Mouse (Mus musculus) liver, embryonic 11.5 days (tissue): ENCODE measurements at regions not wholly inside any gene's neighbourhood (a gene's known extent, or its start where the extent isn't known, plus 50 kb on each side); places are given as distances from the start of the nearest gene placed in this dataset.
A peak's percentile ranks its signal among the peaks of the same experiment; 100 is the strongest.

Experiments used
- ATAC-seq: fragments of 200-750 bp; cut with Nextera tagmentation; replicated peaks from 2 replicates; pipeline ENCODE4 v1.8.0; 2017; ENCODE audit warnings: moderate number of reproducible peaks, mild to moderate bottlenecking, moderate TSS enrichment, moderate library complexity; ENCODE audit not compliant: low FRiP score
- DNase-seq: peaks from one replicate; pipeline ENCODE4 v3.0.0-alpha.2; 2017; ENCODE audit warnings: low spot score
- H3K27ac ChIP-seq: fragments of 300-500 bp; sonication (generic); 2 replicates; pipeline ENCODE4 v1.5.1; 2014; ENCODE audit warnings: mild to moderate bottlenecking, low read depth, low read length, control low read depth
- H3K27me3 ChIP-seq: fragments of 300-500 bp; sonication (generic); replicated peaks from 2 replicates; pipeline ENCODE4 v1.6.1; 2014; ENCODE audit warnings: low read length, mixed read lengths; ENCODE audit not compliant: control insufficient read depth, insufficient read depth
- H3K36me3 ChIP-seq: fragments of 300-500 bp; sonication (generic); 2 replicates; pipeline ENCODE4 v1.6.1; 2014; ENCODE audit warnings: mild to moderate bottlenecking, low read length, moderate library complexity, mixed read lengths; ENCODE audit not compliant: control insufficient read depth, insufficient read depth
- H3K4me1 ChIP-seq: fragments of 300-500 bp; sonication (generic); replicated peaks from 2 replicates; pipeline ENCODE4 v1.6.1; 2014; ENCODE audit warnings: low read length, mixed read lengths; ENCODE audit not compliant: control insufficient read depth, insufficient read depth
- H3K4me2 ChIP-seq: fragments of 300-500 bp; sonication (generic); 2 replicates; pipeline ENCODE4 v1.6.1; 2014; ENCODE audit warnings: mild to moderate bottlenecking, control low read depth, moderate library complexity
- H3K4me3 ChIP-seq: fragments of 300-500 bp; sonication (generic); 2 replicates; pipeline ENCODE4 v1.5.1; 2014; ENCODE audit warnings: low read depth, low read length, control low read depth
- H3K9ac ChIP-seq: fragments of 300-500 bp; sonication (generic); 2 replicates; pipeline ENCODE4 v1.6.1; 2014; ENCODE audit warnings: low read depth, low read length, control low read depth
- H3K9me3 ChIP-seq: fragments of 300-500 bp; sonication (generic); 2 replicates; pipeline ENCODE4 v1.6.1; 2016; ENCODE audit warnings: low read length, inconsistent platforms, mixed read lengths; ENCODE audit not compliant: control insufficient read depth
- WGBS: fragments of 180-500 bp; shearing (Covaris S2); extraction: QIAGEN DNeasy Blood & Tissue Kit; methylation state at CpG from one replicate; pipeline ENCODE4 v1.1.7; 2014; 5-methylcytosine and 5-hydroxymethylcytosine counted together

DNA sequence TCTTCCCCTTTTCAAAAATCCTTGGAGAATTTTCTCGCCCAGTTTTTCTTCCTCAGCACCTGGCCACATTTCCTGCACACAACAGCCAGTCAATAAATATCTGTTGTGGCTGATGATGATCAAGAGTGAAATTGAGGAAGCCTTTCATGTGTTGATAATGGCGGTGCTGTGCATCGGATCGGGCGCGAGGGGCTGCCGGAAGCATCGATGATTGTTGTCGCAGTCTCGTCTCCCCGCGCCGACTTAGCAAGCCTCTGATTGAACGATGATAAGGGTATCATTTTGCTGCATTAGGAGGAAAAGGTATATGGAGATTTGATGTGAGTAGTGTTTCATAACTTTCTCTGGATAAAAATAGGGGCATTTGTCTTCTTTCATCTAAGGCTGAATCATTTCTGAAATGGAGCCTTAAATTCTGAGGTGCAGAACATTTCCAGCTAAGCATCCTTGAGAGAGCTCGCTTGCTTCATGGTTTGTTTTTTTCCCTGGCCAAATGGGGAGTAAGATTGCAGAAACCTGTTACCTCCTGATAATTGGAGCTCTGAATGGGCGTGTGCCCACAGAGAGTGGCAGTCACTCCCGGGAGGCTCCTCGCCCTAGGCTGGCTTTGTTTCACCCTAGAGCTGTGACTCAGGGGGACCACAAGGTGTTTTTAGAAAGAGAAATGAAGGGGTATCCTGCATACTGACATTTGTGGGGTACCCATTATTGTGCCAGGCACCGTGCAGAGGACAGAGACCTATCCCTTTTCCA lies 94.8 kb upstream of the Podxl start:
- no peak for DNase-seq
- H3K4me2 ChIP-seq, result peak overlapping the region; percentile 68
- peak overlapping the region; percentile 31 for H3K4me3 ChIP-seq
- H3K9me3 ChIP-seq, result no peaks in the 10 kb centered on the region
- H3K9ac ChIP-seq, result peak overlapping the region; percentile 45; the same call in 1 of the 2 replicates
- WGBS, result 53% methylated on average over 19 of the region's 19 CpGs
- H3K4me1 ChIP-seq, result peaks cover 20% of the 10 kb centered on the region
- peaks cover 4% of the 10 kb centered on the region; the same call in 1 of the 2 replicates for H3K27me3 ChIP-seq
- H3K27ac ChIP-seq, result peak overlapping the region; percentile 94
- ATAC-seq, result peak; percentile 90
- H3K36me3 ChIP-seq, result no peaks in the 10 kb centered on the region

DNA sequence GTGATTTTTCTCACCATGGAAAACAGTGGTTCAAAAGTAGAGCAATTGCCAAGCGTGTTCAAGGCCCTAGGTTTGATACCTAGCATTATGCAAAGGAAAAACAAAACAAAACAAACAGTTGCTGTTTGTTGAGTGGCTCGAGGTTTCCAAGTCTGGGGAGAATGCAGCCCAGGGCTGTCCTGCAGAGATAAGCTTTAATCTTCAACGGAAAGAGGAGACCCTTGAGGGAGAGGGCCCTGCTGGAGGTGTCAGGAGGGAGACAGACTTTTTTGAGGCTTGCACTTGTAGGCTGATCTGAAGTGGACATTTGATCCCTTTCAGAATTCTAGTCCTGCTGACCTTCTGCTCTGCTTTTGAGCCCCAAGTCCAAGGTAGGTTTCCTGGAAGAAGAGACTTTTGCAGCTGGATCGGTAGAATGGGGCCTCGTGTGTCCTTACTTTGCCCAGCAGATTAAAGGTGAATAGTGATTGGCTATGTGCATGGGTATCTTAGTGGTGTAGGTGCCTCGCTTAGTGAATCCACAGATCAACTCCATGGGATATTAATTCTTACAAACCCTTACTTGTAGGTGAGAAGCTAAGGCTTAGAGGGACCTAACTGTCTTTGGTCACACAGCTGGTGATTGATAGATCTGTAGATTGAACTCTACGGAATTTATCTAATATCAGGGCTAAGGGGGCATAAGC lies 87.2 kb upstream of the Podxl start:
- H3K4me2 ChIP-seq, result peak overlapping the region; percentile 63
- no peaks in the 10 kb centered on the region for H3K27me3 ChIP-seq
- DNase-seq, result no peak
- no peaks in the 10 kb centered on the region for H3K9me3 ChIP-seq
- H3K4me3 ChIP-seq, result peak overlapping the region; percentile 30
- peaks cover 18% of the 10 kb centered on the region for H3K4me1 ChIP-seq
- ATAC-seq, result peak; percentile 96
- H3K27ac ChIP-seq, result peak overlapping the region; percentile 85
- H3K36me3 ChIP-seq, result no peaks in the 10 kb centered on the region
- peak overlapping the region; percentile 55 for H3K9ac ChIP-seq
- WGBS, result 33% methylated on average over 7 of the region's 7 CpGs

DNA sequence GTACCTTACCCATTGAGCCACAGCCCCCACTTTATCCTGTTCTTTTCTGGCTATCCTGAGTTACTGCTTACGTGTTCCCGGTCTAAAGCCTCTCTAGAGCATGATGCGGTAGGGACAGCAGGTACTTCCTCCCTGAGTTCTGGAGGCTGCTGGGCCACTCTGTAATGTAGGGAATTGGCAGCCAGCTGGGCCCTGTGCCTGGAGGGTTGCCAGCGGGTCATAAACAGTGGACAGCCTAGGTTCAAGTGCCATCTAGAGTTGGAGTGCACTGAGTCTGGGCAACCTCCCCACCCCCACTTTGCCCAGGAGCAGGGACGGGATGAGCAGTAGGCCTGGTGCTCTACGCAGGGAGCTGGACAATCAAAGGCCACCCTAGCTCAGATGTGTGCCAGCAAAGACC lies 81.5 kb upstream of the Podxl start:
- no peak for ATAC-seq
- H3K4me1 ChIP-seq, result peaks cover 37% of the 10 kb centered on the region
- no peaks in the 10 kb centered on the region for H3K36me3 ChIP-seq
- no peak overlapping the region for H3K4me3 ChIP-seq
- H3K27ac ChIP-seq, result peak overlapping the region; percentile 73; the same call in 1 of the 2 replicates
- no peaks in the 10 kb centered on the region; the same call in 1 of the 2 replicates for H3K9me3 ChIP-seq
- WGBS, result 92% methylated on average over 6 of the region's 6 CpGs
- H3K27me3 ChIP-seq, result no peaks in the 10 kb centered on the region
- no peak overlapping the region for H3K4me2 ChIP-seq
- DNase-seq, result no peak
- no peak overlapping the region; the same call in 1 of the 2 replicates for H3K9ac ChIP-seq

DNA sequence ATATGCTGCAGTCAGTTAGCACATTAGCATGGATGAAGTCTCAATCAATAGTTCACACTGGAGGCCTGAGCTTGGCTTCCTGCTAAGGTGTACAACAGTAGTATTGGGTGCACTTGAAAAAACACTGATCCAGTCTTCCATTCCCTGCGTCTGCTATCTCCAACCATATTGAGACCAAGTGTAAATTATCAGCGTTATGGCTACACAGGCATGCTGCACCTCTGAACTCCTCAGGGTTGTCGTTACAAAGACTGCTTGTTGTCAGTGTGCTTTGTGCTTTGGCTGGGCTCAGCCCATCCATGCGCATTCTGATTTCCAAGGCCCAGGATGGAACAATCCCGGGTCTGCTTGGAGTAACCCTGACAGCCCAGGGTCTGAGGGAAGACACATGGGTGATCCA lies 80.7 kb upstream of the Podxl start:
- 58% methylated on average over 5 of the region's 5 CpGs for WGBS
- Histone ChIP-seq H3K4me1 (peaks cover 33% of the 10 kb centered on the region), H3K9me3 (no peaks in the 10 kb centered on the region; the same call in 1 of the 2 replicates), H3K36me3 (no peaks in the 10 kb centered on the region), H3K27me3 (no peaks in the 10 kb centered on the region), H3K4me2 (no peak overlapping the region), H3K4me3 (no peak overlapping the region), H3K27ac (peak overlapping the region; percentile 73), H3K9ac (no peak overlapping the region; the same call in 1 of the 2 replicates)
- ATAC-seq (peak; percentile 66), DNase-seq (no peak)

DNA sequence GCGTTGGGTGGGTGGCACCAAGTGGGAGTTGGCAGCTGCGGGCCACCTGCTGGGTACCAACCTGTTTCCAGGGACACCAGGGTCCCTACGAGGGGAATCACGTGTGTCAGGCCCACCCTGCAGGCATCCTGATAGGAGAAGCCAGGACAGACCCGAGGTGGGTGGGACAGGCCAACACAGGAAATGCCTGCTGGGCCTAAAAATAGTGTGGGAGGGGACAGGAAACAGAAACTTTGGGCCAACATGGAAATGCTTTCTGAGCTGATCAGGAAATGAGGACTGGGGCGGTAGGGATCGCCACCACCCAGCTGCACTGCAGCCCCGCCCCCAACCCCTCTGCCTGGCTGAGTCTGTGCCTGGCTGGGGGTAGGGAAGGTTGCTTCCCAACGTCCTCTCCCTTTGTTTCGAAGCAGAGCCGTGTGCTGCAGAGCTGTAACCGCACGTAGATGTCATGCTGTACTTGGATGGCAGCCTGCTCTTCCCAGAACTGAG lies 78.7 kb upstream of the Podxl start:
- peak; percentile 71 for DNase-seq
- Histone ChIP-seq H3K4me1 (peaks cover 45% of the 10 kb centered on the region), H3K4me2 (peak overlapping the region; percentile 58), H3K9me3 (no peaks in the 10 kb centered on the region; the same call in 1 of the 2 replicates), H3K27ac (peak overlapping the region; percentile 85), H3K36me3 (no peaks in the 10 kb centered on the region), H3K4me3 (no peak overlapping the region), H3K9ac (peak overlapping the region; percentile 59), H3K27me3 (no peaks in the 10 kb centered on the region)
- ATAC-seq, result peak; percentile 70
- WGBS, result 13% methylated on average over 13 of the region's 13 CpGs

DNA sequence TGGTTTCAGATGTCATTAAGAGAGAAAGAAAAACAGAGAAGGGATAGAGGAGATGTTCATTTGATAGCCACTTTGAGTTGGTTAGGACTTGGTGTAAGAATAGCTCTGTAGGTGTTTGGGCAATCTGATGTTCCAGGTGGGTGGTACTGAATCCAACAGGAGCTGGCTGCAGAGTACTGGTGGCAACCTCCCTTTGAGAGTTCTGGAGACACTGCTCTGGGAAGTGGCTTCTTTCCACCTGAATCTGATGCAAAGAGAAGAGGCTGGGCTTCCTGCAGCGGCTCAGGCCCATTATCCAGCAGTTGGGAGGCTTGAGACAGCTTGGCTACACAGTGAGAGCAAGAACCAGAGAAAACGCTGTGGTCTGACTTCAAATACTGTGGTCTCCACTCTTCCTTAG lies 77.0 kb upstream of the Podxl start:
- Histone ChIP-seq H3K4me1 (peaks cover 54% of the 10 kb centered on the region), H3K27ac (no peak overlapping the region)
- no peak for ATAC-seq

DNA sequence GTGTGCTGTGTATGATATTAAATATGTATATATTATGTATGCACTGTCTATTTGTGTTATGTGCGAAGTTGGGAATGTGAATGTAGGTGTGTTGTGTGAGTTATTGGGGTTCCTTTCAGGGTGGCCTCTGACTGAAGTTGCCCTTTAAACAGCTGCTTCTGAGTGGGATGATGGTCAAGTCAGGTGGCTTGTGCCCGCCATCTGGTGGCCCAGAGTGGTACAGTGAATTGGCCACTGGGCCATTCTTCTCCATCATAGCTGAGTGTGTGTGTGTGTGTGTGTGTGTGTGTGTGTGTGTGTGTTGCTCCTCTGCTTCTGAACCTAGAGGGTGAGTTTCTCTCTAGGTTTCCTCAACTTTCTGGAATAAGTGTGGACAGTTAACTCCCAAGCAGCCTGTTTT lies 75.7 kb upstream of the Podxl start:
- Histone ChIP-seq H3K4me3 (no peak overlapping the region), H3K9me3 (no peaks in the 10 kb centered on the region; the same call in 1 of the 2 replicates), H3K4me1 (peaks cover 45% of the 10 kb centered on the region), H3K27me3 (no peaks in the 10 kb centered on the region), H3K27ac (no peak overlapping the region; the same call in 1 of the 2 replicates), H3K9ac (no peak overlapping the region), H3K36me3 (no peaks in the 10 kb centered on the region), H3K4me2 (no peak overlapping the region)
- ATAC-seq (peak; percentile 63; the same call in 1 of the 2 replicates), DNase-seq (peak; percentile 62)
- 19% methylated on average over 2 of the region's 2 CpGs for WGBS

More for the DNA sequence above, 77.0 kb upstream of the Podxl start:
- DNase-seq, result no peak
- no peak overlapping the region for H3K4me2 ChIP-seq
- H3K9me3 ChIP-seq, result no peaks in the 10 kb centered on the region; the same call in 1 of the 2 replicates
- 66% methylated on average over 2 of the region's 2 CpGs for WGBS
- H3K9ac ChIP-seq, result no peak overlapping the region
- no peak overlapping the region for H3K4me3 ChIP-seq
- H3K27me3 ChIP-seq, result no peaks in the 10 kb centered on the region
- no peaks in the 10 kb centered on the region for H3K36me3 ChIP-seq

DNA sequence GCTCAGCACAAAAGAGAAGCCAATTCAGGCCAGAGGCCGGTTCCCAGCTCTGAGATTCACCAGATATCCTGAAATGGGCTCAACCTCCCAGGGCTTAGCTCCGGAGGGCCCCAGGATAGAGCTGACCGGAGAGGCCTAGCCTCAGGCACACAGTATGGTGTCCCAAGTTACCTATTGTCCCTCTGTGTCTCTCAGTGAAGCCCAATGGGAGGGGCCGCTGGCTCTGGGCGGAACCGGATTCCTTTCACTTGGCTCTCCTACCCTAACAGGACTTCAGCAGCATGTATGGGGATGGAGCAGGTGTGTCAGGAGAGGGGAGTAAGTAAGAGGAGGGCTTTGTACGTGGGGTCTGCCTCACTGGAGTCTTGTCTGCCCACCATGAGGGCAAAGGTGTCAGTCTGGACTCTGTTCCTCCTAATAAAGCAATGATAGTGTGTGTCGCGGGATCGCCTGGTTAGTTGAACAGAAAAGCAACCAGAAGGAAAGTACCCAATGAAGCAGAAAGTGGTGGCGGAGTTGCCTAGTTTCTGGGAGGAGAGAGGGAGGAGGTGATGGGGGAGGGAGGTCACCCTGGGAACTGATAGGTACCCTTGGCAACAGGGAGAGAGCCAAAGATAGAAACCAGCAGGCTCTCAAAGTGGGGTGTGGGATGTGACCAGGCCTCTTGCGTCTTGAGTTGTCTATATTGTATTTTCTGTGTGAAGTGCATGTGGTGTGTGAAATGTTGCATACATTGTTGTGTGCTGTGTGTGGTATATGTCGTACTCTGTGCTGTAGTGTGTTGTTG lies 74.8 kb upstream of the Podxl start:
- peak; percentile 35; the same call in 1 of the 2 replicates for ATAC-seq
- Histone ChIP-seq H3K4me2 (peak overlapping the region; percentile 51), H3K9ac (no peak overlapping the region), H3K27ac (peak overlapping the region; percentile 54), H3K27me3 (no peaks in the 10 kb centered on the region), H3K4me3 (no peak overlapping the region), H3K9me3 (no peaks in the 10 kb centered on the region; the same call in 1 of the 2 replicates), H3K4me1 (peaks cover 42% of the 10 kb centered on the region), H3K36me3 (no peaks in the 10 kb centered on the region)
- no peak for DNase-seq
- WGBS, result 62% methylated on average over 13 of the region's 13 CpGs
